Mouse (Mus musculus): ENCODE data around the gene Jun.

Jun gene

DNA sequence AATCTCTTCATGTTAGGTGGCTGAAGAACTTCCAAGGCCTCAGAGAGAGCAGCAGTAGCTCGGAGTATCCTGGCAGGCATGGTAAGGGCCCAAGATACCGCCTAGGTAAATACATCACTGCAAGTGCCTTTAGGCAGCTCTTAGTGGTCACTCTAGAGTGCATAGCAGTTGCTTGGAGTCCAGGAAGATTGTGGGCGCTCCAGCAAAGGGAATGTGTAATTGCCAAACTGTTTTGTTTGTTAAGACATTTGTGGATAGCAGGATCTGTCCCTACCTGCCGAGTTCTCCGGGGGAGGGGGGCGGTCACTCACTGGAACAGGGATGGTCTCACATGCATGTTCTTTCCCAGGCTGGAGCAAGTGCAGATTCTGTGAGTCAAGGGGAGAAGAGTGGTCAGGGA lies 22.3 kb upstream of the Jun start:
- no peak for DNase-seq (ENCODE audit: low read depth, low spot score)

GRCm38 (mm10) chr4:95073214-95073750 lies 21.3 kb upstream of the Jun start:
- DNase-seq (ENCODE audit: low read depth, low spot score) = no peak

DNA sequence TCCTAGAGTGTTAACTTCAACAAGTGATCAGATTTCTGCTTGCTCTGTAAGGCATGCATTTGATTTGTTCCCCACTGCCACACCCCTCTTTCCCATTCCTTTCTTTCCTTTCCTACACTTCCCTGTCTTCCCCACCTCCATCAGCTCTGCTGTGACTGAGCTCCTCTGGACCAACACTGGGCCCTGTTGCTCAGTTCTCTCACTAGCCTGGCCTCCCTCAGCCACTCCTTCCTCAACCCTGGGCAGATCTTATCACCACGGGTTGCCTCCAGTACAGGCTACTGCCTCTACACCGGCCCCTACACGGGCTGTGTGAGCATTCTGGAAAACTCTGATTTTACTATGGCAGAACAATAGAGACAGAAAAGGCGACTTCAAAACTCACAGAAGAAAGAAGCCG lies 18.4 kb upstream of the Jun start:
- DNase-seq (ENCODE audit: low read depth, low spot score) = no peak

- DNase-seq (ENCODE audit: low read depth, low spot score) = peak; percentile 42
Observed at GRCm38 (mm10) chr4:95068045-95068948, 16.3 kb upstream of the Jun start.

- DNase-seq (ENCODE audit: low read depth, low spot score) = no peak
Observed at GRCm38 (mm10) chr4:95063609-95064210, 11.7 kb upstream of the Jun start.

DNA sequence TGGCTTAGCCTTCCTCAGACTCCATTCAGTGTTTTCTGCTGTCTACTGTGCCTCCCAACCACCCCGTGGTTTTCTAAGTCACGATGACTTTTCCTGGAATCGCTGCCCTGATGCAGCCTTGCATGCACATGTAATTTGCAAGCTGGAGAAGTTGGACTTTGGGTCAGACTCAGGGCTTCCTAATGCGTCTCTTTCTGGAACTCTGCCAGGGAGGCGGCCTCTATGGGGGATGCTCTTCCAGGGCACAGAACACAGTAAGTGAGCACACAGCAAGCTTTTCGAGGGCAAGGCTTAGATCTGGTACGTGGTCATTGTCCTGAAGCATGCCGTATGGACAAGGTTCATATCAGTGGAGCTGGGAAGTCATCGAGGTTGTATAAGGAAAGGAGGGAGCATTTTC lies 10.9 kb upstream of the Jun start:
- DNase-seq (ENCODE audit: low read depth, low spot score) = no peak

- no peak for DNase-seq (ENCODE audit: low read depth, low spot score)
Observed at GRCm38 (mm10) chr4:95057264-95057663, 5.2 kb upstream of the Jun start.

GRCm38 (mm10) chr4:95055276-95055675 lies 3.3 kb upstream of the Jun start:
- no peak for DNase-seq (ENCODE audit: low read depth, low spot score)

DNA sequence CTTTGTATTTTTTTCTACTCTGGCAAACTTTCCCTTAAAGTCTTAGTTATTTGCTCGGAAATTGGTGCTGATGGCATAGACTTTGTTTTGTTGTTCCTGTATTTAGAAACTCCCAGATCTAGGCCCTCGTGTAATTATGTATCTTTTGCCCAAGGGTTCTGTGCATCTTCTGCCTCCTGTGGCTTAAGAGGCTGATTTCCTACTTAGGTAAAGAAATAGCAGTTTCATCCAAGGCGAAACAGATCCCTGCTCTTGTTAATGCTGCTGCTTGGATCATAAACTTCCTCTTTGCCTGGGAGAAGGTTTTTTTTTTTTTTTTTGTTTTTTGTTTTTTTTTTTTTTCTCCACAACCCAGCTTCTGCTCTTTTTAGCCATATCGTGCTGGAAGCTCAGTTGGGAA lies 2.3 kb upstream of the Jun start:
- DNase-seq (ENCODE audit: low read depth, low spot score) = no peak

- no peak for DNase-seq (ENCODE audit: low read depth, low spot score)
Observed at GRCm38 (mm10) chr4:95053791-95054117, 1.7 kb upstream of the Jun start.

DNA sequence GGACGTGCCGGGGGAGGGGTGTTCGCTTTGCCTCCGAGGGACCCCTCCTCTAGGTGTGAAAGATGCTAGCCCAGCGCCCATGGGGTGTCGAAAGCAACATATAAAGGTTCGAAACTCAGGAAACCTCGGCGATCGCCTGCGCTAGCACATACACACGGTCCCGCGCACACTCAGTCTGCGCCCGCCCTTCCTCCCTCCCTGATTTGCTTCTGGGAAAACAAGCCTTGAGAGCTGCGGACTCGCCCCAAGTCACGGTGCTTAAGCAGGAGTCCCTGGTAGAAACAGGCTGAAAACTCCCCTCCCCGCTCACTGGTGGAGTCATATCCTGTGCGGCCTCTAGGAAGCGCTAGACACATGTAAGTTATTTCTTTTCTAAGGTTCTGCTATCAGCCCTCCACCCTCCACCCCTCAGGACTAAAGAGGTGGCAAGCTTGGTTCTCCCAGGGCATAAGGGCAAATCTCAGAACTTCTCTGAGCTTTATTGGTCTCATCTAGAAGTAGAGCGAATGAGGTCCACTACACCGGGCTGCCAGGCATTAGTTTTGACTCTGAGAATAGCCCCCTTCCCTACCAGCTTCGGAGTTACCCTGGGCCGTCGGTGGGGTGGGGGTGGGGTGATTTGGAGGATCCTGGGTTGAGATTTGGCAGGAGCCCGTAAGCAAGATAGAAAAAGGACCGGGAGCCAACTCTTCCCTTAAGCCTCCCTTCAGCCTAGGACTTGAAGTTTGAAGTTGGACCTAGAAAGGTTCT lies 1.2 kb upstream of the Jun start:
- DNase-seq (ENCODE audit: low read depth, low spot score) = peak; percentile 92

GRCm38 (mm10) chr4:95051311-95051871 lies 631 bp downstream of the Jun start:
- DNase-seq (ENCODE audit: low read depth, low spot score) = no peak

DNA sequence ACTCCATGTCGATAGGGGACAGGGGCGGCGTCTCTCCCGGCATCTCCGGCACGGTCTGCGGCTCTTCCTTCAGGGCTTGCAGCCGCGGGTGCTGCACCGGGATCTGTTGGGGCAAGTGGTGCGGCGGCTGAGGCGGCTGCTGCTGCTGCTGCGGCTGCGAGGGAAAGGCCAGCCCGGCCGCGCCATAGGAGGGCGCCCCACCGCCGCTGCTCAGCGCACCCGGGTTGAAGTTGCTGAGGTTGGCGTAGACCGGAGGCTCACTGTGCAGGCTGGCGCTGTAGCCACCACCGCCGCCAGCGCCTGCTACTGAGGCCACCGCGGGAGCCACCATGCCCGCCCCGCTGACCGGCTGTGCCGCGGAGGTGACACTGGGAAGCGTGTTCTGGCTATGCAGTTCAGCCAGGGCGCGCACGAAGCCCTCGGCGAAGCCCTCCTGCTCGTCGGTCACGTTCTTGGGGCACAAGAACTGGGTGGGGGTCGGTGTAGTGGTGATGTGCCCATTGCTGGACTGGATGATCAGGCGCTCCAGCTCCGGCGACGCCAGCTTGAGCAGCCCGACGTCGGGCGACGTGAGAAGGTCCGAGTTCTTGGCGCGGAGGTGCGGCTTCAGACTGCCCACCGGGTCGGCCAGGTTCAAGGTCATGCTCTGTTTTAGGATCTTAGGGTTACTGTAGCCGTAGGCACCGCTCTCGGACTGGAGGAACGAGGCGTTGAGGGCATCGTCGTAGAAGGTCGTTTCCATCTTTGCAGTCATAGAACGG lies 1.3 kb downstream of the Jun start:
- peak; percentile 79 for DNase-seq (ENCODE audit: low read depth, low spot score)

DNA sequence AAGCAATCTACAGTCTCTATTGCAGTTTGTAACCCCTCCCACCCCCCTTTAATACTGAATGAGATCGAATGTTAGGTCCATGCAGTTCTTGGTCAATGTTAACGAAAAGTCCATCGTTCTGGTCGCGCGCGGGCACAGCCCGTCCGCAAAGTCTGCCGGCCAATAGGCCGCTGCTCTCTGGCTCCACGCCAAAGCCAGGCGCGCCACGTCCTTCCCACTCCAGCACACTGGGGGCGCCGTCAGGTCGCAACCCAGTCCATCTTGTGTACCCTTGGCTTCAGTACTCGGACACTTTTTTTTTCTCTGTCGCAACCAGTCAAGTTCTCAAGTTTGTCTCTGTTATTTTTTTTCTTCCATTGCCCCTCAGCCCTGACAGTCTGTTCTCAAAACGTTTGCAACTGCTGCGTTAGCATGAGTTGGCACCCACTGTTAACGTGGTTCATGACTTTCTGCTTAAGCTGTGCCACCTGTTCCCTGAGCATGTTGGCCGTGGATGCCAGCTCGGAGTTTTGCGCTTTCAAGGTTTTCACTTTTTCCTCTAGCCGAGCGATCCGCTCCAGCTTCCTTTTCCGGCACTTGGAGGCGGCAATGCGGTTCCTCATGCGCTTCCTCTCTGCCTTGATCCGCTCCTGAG lies 2.0 kb downstream of the Jun start:
- peak; percentile 65 for DNase-seq (ENCODE audit: low read depth, low spot score)

- peak; percentile 58 for DNase-seq (ENCODE audit: low read depth, low spot score)
Observed at GRCm38 (mm10) chr4:95049153-95049552, 2.9 kb downstream of the Jun start.

GRCm38 (mm10) chr4:95048731-95049100 lies 3.3 kb downstream of the Jun start:
- no peak for DNase-seq (ENCODE audit: low read depth, low spot score)

- peak; percentile 46 for DNase-seq (ENCODE audit: low read depth, low spot score)
Observed at GRCm38 (mm10) chr4:95048021-95048730, 3.8 kb downstream of the Jun start.

DNA sequence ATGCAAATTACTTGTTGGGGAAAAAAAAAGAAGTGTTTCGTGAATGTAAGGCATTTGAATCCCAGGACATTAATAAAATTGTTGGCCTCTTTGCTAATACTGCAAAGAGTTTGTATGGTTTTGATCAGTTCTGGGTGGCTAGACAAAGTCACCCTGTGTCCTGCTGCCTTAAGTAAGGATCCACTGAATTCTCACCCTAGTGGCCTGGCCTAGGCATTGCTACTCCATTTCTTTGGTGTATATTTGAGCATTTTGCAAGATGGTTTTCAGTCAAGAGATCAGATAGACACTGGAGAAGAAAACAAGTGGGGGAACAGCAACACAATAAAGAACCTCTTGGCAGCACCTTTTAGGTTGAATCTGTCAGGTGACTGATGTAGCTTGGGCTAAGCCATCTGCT lies 6.9 kb downstream of the Jun start:
- DNase-seq (ENCODE audit: low read depth, low spot score) = peak; percentile 20

DNA sequence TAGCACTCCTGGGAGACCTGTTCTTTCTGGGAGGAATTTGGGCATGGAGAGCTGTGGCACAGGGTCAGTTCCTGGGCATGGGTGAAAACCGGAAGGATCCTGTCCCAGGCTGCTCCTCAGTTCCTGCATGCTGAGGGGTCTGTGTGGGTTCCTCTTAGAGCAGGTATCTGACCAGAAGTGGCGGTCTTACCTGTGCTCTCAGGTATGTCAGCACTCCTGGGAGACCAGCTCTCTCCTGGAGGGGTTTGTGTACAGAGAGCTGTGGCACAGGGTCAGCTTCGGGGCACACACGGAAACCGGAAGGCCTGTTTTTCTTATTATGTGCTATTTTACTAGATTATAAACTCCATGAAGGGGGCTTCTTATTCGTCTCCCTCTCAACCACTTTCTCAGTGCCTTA lies 7.3 kb downstream of the Jun start:
- DNase-seq (ENCODE audit: low read depth, low spot score) = no peak

DNA sequence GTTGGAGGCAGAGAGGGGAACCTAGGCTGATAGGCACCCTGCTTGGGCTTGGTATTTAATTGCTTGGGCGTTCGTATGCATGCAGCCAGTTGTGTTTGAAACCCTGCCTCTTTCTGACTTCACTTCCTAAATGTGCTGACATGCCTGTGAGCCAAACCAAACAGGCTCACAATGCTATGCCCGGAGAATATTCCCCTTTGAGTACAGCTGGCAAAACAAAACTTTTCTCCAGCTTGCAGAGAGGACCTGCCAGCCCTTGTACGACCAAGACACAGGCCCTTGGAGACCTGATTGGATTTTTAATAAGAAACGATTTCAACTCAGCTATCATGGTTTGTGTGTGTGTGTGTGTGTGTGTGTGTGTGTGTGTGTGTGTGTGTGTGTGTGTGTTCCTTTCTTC lies 14.0 kb downstream of the Jun start:
- no peak for DNase-seq (ENCODE audit: low read depth, low spot score)

All from CD4-positive helper T cell, adult 2 months (primary cell).